Mouse (Mus musculus): ENCODE data around the gene Foxl1. TPM values are rescaled to one million over a fixed set of nuclear protein-coding genes. Genes with fewer than 3 reads are reported as not detected.

Gene Foxl1
- total and polyA plus RNA-seq, 3 experiments: 0.07 to 0.12 TPM; not detected in 1

DNA sequence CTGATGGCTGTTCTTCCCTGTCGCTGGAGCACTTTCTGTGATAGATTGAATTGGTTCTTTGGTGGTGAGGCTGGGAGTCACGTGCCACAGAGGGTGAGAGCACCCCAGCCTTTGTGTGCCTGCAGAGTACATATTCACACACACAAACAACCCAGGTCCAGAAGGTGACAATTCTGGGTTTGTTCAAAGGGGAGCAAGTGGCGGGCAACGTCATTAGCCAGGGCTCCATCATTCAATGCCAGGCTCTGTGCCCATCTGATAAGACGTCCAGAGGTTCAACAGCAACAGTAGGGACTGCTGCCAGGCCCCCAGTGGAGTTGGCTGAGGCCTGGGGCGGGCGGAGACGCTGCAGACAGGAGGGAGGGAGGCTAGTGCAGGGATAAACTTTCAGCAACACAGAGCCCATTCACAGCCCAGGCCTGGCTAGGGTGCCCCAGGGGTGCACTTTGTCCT lies 36.3 kb downstream of the Foxl1 start (continued):
- TF ChIP-seq USF2 (IDR thresholded peaks at IDR 0.05; ENCODE audit: borderline replicate concordance in 1 of 2, insufficient read depth in 1 of 2, low read depth in 1 of 2, low read length in 2 of 2): no peak
- peak; percentile 75 for TF ChIP-seq TBP (IDR thresholded peaks at IDR 0.05; ENCODE audit: low read depth, low read length)

DNA sequence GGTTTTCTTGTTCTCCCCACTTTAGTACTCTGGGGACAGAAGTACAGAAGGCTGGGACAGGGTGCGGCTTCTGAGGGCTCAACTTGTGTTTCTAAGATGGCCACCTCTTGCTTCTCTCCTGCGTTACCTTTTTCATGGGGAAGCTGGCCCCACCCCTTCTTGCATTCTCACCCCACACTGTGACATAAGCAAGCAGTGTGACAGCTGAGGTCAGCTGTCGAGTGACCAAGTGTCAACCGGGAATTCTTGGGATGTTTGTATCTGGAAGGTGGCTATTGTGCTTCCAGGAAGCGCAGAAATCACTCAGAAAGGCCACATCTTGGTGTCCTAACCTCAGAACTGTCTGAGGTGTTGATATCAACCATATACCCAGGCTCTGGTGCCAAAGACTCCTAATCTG lies 40.3 kb downstream of the Foxl1 start:
- peaks cover 12 to 65% of the 10 kb centered on the region in 2 experiments for H3K4me1 ChIP-seq (ENCODE audit: control insufficient read depth in 1 of 2, insufficient read depth in 2 of 2, low read length in 2 of 2)
- TF ChIP-seq MAZ (IDR thresholded peaks at IDR 0.05; ENCODE audit: low read depth, low read length) (no peak), RCOR1 (IDR thresholded peaks at IDR 0.05; ENCODE audit: low read depth, low read length) (no peak), ZC3H11A (IDR thresholded peaks at IDR 0.05; ENCODE audit: low read depth, low read length) (no peak), NELFE (IDR thresholded peaks at IDR 0.05; ENCODE audit: low read depth, low read length) (no peak), USF2 (IDR thresholded peaks at IDR 0.05; ENCODE audit: borderline replicate concordance in 1 of 2, insufficient read depth in 1 of 2, low read depth in 1 of 2, low read length in 2 of 2) (no peak), CHD2 (IDR thresholded peaks at IDR 0.05; ENCODE audit: low read length) (no peak), TAL1 (IDR thresholded peaks at IDR 0.05; ENCODE audit: low read length) (no peak), GATA1 (IDR thresholded peaks at IDR 0.05; ENCODE audit: low read depth, low read length) (no peak), CHD1 (IDR thresholded peaks at IDR 0.05; ENCODE audit: low read depth, low read length) (no peak), MXI1 (IDR thresholded peaks at IDR 0.05; ENCODE audit: low read depth, low read length) (no peak), POLR2A (IDR thresholded peaks at IDR 0.05; ENCODE audit: control insufficient read depth in 1 of 2, insufficient read depth in 1 of 2, low read depth in 1 of 2, low read length in 2 of 2, poor library complexity in 1 of 2) (no peak), GABPA (IDR thresholded peaks at IDR 0.05; ENCODE audit: low read depth, low read length) (no peak), POLR2AphosphoS2 (IDR thresholded peaks at IDR 0.05; ENCODE audit: low read length) (no peak), MEF2A (IDR thresholded peaks at IDR 0.05; ENCODE audit: extremely low read depth, insufficient replicate concordance, low read depth, low read length, poor library complexity, severe bottlenecking) (no peak), SMC3 (IDR thresholded peaks at IDR 0.05; ENCODE audit: low read depth, low read length) (no peak)
- no peaks in the 10 kb centered on the region for H3K27me3 ChIP-seq (ENCODE audit: control insufficient read depth in 1 of 2, insufficient read depth in 2 of 2, low read length in 2 of 2)
- peaks cover 0 to 37% of the 10 kb centered on the region in 2 experiments; a peak in 3 of 4 replicates for H3K36me3 ChIP-seq (ENCODE audit: control insufficient read depth in 1 of 2, insufficient read depth in 2 of 2, low read length in 2 of 2)
- H3K9me3 ChIP-seq (replicated peaks; ENCODE audit: insufficient read depth, low read length): no peaks in the 10 kb centered on the region
- H3K79me2 ChIP-seq (ENCODE audit: control insufficient read depth, insufficient read depth, low read length, poor library complexity): peaks cover 19% of the 10 kb centered on the region
- no peak overlapping the region for H3K9ac ChIP-seq (ENCODE audit: control insufficient read depth, low read depth, low read length, poor library complexity, severe bottlenecking)
- no peak overlapping the region for H3K27ac ChIP-seq (ENCODE audit: control insufficient read depth, low read depth, low read length)
- H3K4me3 ChIP-seq (ENCODE audit: control insufficient read depth in 1 of 2, insufficient read depth in 1 of 2, low read depth in 2 of 2, low read length in 2 of 2): no peak overlapping the region
- peak; percentile 22 for DNase-seq (ENCODE audit: low read depth, low spot score)

GRCm38 (mm10) chr8:121170116-121170515 lies 42.4 kb downstream of the Foxl1 start:
- Histone ChIP-seq H3K4me3 (ENCODE audit: control insufficient read depth in 1 of 2, insufficient read depth in 1 of 2, low read depth in 2 of 2, low read length in 2 of 2) (peak overlapping the region; percentile 17 to 78), H3K9ac (ENCODE audit: control insufficient read depth, low read depth, low read length, poor library complexity, severe bottlenecking) (peak overlapping the region; percentile 92), H3K36me3 (ENCODE audit: control insufficient read depth in 1 of 2, insufficient read depth in 2 of 2, low read length in 2 of 2) (peaks cover 0 to 32% of the 10 kb centered on the region in 2 experiments; a peak in 3 of 4 replicates), H3K4me1 (ENCODE audit: control insufficient read depth in 1 of 2, insufficient read depth in 2 of 2, low read length in 2 of 2) (peaks cover 10 to 60% of the 10 kb centered on the region in 2 experiments), H3K9me3 (replicated peaks; ENCODE audit: insufficient read depth, low read length) (no peaks in the 10 kb centered on the region), H3K79me2 (ENCODE audit: control insufficient read depth, insufficient read depth, low read length, poor library complexity) (peaks cover 34% of the 10 kb centered on the region), H3K27me3 (ENCODE audit: control insufficient read depth in 1 of 2, insufficient read depth in 2 of 2, low read length in 2 of 2) (no peaks in the 10 kb centered on the region), H3K27ac (ENCODE audit: control insufficient read depth, low read depth, low read length) (peak overlapping the region; percentile 97)
- no peak for DNase-seq (ENCODE audit: low read depth, low spot score)
- peak in 1 of 2 experiments; percentile 39; a peak in 1 of 4 replicates for TF ChIP-seq POLR2A (IDR thresholded peaks at IDR 0.05; ENCODE audit: control insufficient read depth in 1 of 2, insufficient read depth in 1 of 2, low read depth in 1 of 2, low read length in 2 of 2, poor library complexity in 1 of 2)
- no peak for TF ChIP-seq USF1 (IDR thresholded peaks at IDR 0.05; ENCODE audit: low read depth, low read length)

All from MEL (cell line).